Mouse (Mus musculus) lung, adult 2 months (tissue): Measurements from ENCODE around the gene H2al1k.
"Not testable (repeated sequence)": the region's sequence is repeated elsewhere in the genome, so short reads cannot be mapped to it uniquely, and the experiment has no call there.

ENCODE experiments used
- CTCF ChIP-seq: fragments of 200-500 bp; IDR thresholded peaks from 2 replicates; pipeline ENCODE4 v1.5.1; 2011; ENCODE audit warnings: mild to moderate bottlenecking, low read length, control low read depth; ENCODE audit not compliant: insufficient read depth
- POLR2A ChIP-seq: fragments of 200-500 bp; IDR thresholded peaks from 2 replicates; pipeline ENCODE4 v1.6.1; 2011; ENCODE audit warnings: low read depth, mild to moderate bottlenecking, control low read depth, low read length, borderline replicate concordance; ENCODE audit errors: extremely low read depth

DNA sequence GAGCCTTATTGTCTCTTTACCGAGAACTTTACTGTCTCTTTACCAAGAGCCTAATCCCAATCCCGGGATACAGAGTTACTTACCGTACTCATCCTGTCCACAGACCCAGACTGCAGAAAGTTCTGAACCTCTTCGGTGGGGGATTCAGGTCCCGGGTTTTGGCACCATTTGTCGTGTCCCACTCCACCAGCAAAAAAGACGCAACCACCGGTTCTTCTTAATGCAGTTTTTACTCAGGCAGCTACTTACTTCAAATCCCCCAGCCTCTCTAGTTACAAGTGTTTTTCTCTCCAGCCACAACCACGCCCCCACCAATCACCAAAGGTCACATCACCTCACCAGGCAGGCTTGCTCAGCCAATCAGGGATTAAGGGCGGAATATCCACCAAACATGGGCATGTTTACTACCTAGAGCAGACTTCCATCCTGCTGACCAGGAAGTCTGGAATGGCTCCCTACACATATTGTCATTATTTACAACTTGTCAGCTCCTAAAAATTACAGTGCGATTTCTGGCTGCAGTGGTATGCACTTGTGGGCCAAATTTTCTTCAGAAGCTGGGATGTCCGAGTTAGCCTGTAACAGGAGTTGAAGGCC, 18.0 kb upstream of the H2al1k start:
- TF ChIP-seq CTCF, POLR2A: not testable (repeated sequence)
